Mouse (Mus musculus): ENCODE measurements around the gene Clec16a. TPM values are rescaled to one million over a fixed set of nuclear protein-coding genes. Genes with fewer than 3 reads are reported as not detected.

The Clec16a gene
- polyA plus RNA-seq, 1 experiment = 15.7 TPM

GRCm38 (mm10) chr16:10785371-10786231 lies 240.5 kb downstream of the Clec16a start, which contains the start of gene Socs1:
Gene Socs1, minus strand, starts transcription at chr16:10785536.
- peak; percentile 93 for DNase-seq
- WGBS = under 1% methylated on average over 59 of the region's 59 CpGs
- Histone ChIP-seq H3K36me3 (ENCODE audit: control insufficient read depth, insufficient read depth, low read length) (no peaks in the 10 kb centered on the region), H3K4me1 (ENCODE audit: control insufficient read depth, insufficient read depth, low read length) (no peaks in the 10 kb centered on the region), H3K27ac (ENCODE audit: insufficient read depth, low read depth, low read length) (peak within 1 kb of the TSS; percentile 73), H3K4me3 (ENCODE audit: insufficient read depth, low read depth, low read length) (peak within 1 kb of the TSS; percentile 60), H3K27me3 (replicated peaks; ENCODE audit: control insufficient read depth, insufficient read depth, low read length) (no peaks in the 10 kb centered on the region)
- TF ChIP-seq CTCF (conservative IDR thresholded peaks at IDR 0.05; ENCODE audit: insufficient read depth, insufficient read length, low read depth, low read length) (no peak), POLR2A (IDR thresholded peaks at IDR 0.05; ENCODE audit: low read depth, low read length) (peak; percentile 76)

- Histone ChIP-seq H3K27me3 (replicated peaks; ENCODE audit: control insufficient read depth, insufficient read depth, low read length) (no peaks in the 10 kb centered on the region), H3K4me3 (ENCODE audit: insufficient read depth, low read depth, low read length) (peak overlapping the region; percentile 60), H3K4me1 (ENCODE audit: control insufficient read depth, insufficient read depth, low read length) (no peaks in the 10 kb centered on the region), H3K27ac (ENCODE audit: insufficient read depth, low read depth, low read length) (peak overlapping the region; percentile 73), H3K36me3 (ENCODE audit: control insufficient read depth, insufficient read depth, low read length) (no peaks in the 10 kb centered on the region)
- WGBS = 1% methylated on average over 9 of the region's 9 CpGs
- TF ChIP-seq CTCF (conservative IDR thresholded peaks at IDR 0.05; ENCODE audit: insufficient read depth, insufficient read length, low read depth, low read length) = peak; percentile 94
- TF ChIP-seq POLR2A (IDR thresholded peaks at IDR 0.05; ENCODE audit: low read depth, low read length) = no peak
- peak; percentile 90 for DNase-seq
Observed at GRCm38 (mm10) chr16:10786288-10786687, 241.1 kb downstream of the Clec16a start.

GRCm38 (mm10) chr16:10786782-10787547 lies 241.8 kb downstream of the Clec16a start:
- Histone ChIP-seq H3K36me3 (ENCODE audit: control insufficient read depth, insufficient read depth, low read length) (no peaks in the 10 kb centered on the region), H3K4me3 (ENCODE audit: insufficient read depth, low read depth, low read length) (no peak overlapping the region), H3K4me1 (ENCODE audit: control insufficient read depth, insufficient read depth, low read length) (no peaks in the 10 kb centered on the region), H3K27ac (ENCODE audit: insufficient read depth, low read depth, low read length) (0 out of 2 replicates have a peak overlapping the region, but pooled peaks have one; percentile 2), H3K27me3 (replicated peaks; ENCODE audit: control insufficient read depth, insufficient read depth, low read length) (no peaks in the 10 kb centered on the region)
- TF ChIP-seq CTCF (conservative IDR thresholded peaks at IDR 0.05; ENCODE audit: insufficient read depth, insufficient read length, low read depth, low read length) = no peak
- no peak for TF ChIP-seq POLR2A (IDR thresholded peaks at IDR 0.05; ENCODE audit: low read depth, low read length)
- 72% methylated on average over 4 of the region's 4 CpGs for WGBS
- peak; percentile 22 for DNase-seq

- TF ChIP-seq CTCF (conservative IDR thresholded peaks at IDR 0.05; ENCODE audit: insufficient read depth, insufficient read length, low read depth, low read length) = no peak
- TF ChIP-seq POLR2A (IDR thresholded peaks at IDR 0.05; ENCODE audit: low read depth, low read length) = no peak
- 68% methylated on average over 7 of the region's 7 CpGs for WGBS
- H3K4me1 ChIP-seq (ENCODE audit: control insufficient read depth, insufficient read depth, low read length) = no peaks in the 10 kb centered on the region
- no peak for DNase-seq
- no peak overlapping the region for H3K4me3 ChIP-seq (ENCODE audit: insufficient read depth, low read depth, low read length)
- H3K27me3 ChIP-seq (replicated peaks; ENCODE audit: control insufficient read depth, insufficient read depth, low read length) = no peaks in the 10 kb centered on the region
- no peak overlapping the region for H3K27ac ChIP-seq (ENCODE audit: insufficient read depth, low read depth, low read length)
- H3K36me3 ChIP-seq (ENCODE audit: control insufficient read depth, insufficient read depth, low read length) = no peaks in the 10 kb centered on the region
Observed at GRCm38 (mm10) chr16:10787548-10788058, 242.5 kb downstream of the Clec16a start.

GRCm38 (mm10) chr16:10788271-10788670 lies 243.1 kb downstream of the Clec16a start, which contains the start of gene Tnp2:
Gene Tnp2, minus strand, starts transcription at chr16:10788660.
- WGBS = 64% methylated on average over 16 of the region's 16 CpGs
- no peaks in the 10 kb centered on the region for H3K27me3 ChIP-seq (replicated peaks; ENCODE audit: control insufficient read depth, insufficient read depth, low read length)
- DNase-seq = no peak
- H3K27ac ChIP-seq (ENCODE audit: insufficient read depth, low read depth, low read length) = no peak within 1 kb of the TSS
- no peak within 1 kb of the TSS for H3K4me3 ChIP-seq (ENCODE audit: insufficient read depth, low read depth, low read length)
- no peaks in the 10 kb centered on the region for H3K4me1 ChIP-seq (ENCODE audit: control insufficient read depth, insufficient read depth, low read length)
- no peaks in the 10 kb centered on the region for H3K36me3 ChIP-seq (ENCODE audit: control insufficient read depth, insufficient read depth, low read length)
- no peak for TF ChIP-seq POLR2A (IDR thresholded peaks at IDR 0.05; ENCODE audit: low read depth, low read length)
- no peak for TF ChIP-seq CTCF (conservative IDR thresholded peaks at IDR 0.05; ENCODE audit: insufficient read depth, insufficient read length, low read depth, low read length)

GRCm38 (mm10) chr16:10788866-10789265 lies 243.7 kb downstream of the Clec16a start:
- no peak overlapping the region for H3K27ac ChIP-seq (ENCODE audit: insufficient read depth, low read depth, low read length)
- no peaks in the 10 kb centered on the region for H3K36me3 ChIP-seq (ENCODE audit: control insufficient read depth, insufficient read depth, low read length)
- WGBS = 89% methylated on average over 4 of the region's 4 CpGs
- H3K4me1 ChIP-seq (ENCODE audit: control insufficient read depth, insufficient read depth, low read length) = no peaks in the 10 kb centered on the region
- no peak for TF ChIP-seq CTCF (conservative IDR thresholded peaks at IDR 0.05; ENCODE audit: insufficient read depth, insufficient read length, low read depth, low read length)
- no peak for TF ChIP-seq POLR2A (IDR thresholded peaks at IDR 0.05; ENCODE audit: low read depth, low read length)
- no peak for DNase-seq
- no peaks in the 10 kb centered on the region for H3K27me3 ChIP-seq (replicated peaks; ENCODE audit: control insufficient read depth, insufficient read depth, low read length)
- H3K4me3 ChIP-seq (ENCODE audit: insufficient read depth, low read depth, low read length) = no peak overlapping the region

Data from kidney, adult 2 months (tissue).